Mouse (Mus musculus): ENCODE data around the gene Strada. TPM values are rescaled to one million over a fixed set of nuclear protein-coding genes. Genes with fewer than 3 reads are reported as not detected.
A peak's percentile ranks its signal among the peaks of the same experiment; 100 is the strongest.
"Not testable (repeated sequence)": the region's sequence is repeated elsewhere in the genome, so short reads cannot be mapped to it uniquely, and the experiment has no call there.

Strada gene
- polyA plus RNA-seq, 1 experiment from 2014 or later: 32.2 TPM

GRCm38 (mm10) chr11:106199997-106200396 lies 2.0 kb downstream of the Strada start:
- not testable (repeated sequence) for H3K9ac ChIP-seq (replicated peaks); H3K4me1 ChIP-seq; H3K27me3 ChIP-seq; H3K9me3 ChIP-seq; ATAC-seq (replicated peaks); H3K4me3 ChIP-seq; H3K27ac ChIP-seq (replicated peaks); H3K4me2 ChIP-seq (replicated peaks)
- peaks cover 76% of the 10 kb centered on the region for H3K36me3 ChIP-seq
- WGBS: 97% methylated on average over 7 of the region's 7 CpGs

GRCm38 (mm10) chr11:106198277-106198676 lies 3.7 kb downstream of the Strada start:
- H3K9ac ChIP-seq (replicated peaks): no peak overlapping the region
- H3K27me3 ChIP-seq: no peaks in the 10 kb centered on the region
- H3K27ac ChIP-seq (replicated peaks): no peak overlapping the region
- WGBS: 92% methylated on average over 4 of the region's 4 CpGs
- no peaks in the 10 kb centered on the region for H3K9me3 ChIP-seq
- no peak for ATAC-seq (replicated peaks)
- H3K4me1 ChIP-seq: peaks cover 4% of the 10 kb centered on the region
- peaks cover 61% of the 10 kb centered on the region for H3K36me3 ChIP-seq
- H3K4me2 ChIP-seq (replicated peaks): no peak overlapping the region
- no peak overlapping the region for H3K4me3 ChIP-seq

- Histone ChIP-seq H3K9ac (replicated peaks) (no peak overlapping the region), H3K4me2 (replicated peaks) (no peak overlapping the region), H3K4me3 (no peak overlapping the region), H3K9me3 (no peaks in the 10 kb centered on the region), H3K4me1 (peaks cover 13% of the 10 kb centered on the region), H3K36me3 (peaks cover 34% of the 10 kb centered on the region), H3K27ac (replicated peaks) (no peak overlapping the region), H3K27me3 (no peaks in the 10 kb centered on the region)
- no peak for ATAC-seq (replicated peaks)
Observed at GRCm38 (mm10) chr11:106195341-106195740, 6.6 kb downstream of the Strada start.

- WGBS: 93% methylated on average over 7 of the region's 7 CpGs
- Histone ChIP-seq H3K27me3 (no peaks in the 10 kb centered on the region), H3K4me1 (peaks cover 13% of the 10 kb centered on the region), H3K4me2 (replicated peaks) (no peak overlapping the region), H3K36me3 (peaks cover 30% of the 10 kb centered on the region), H3K9ac (replicated peaks) (no peak overlapping the region), H3K9me3 (no peaks in the 10 kb centered on the region), H3K4me3 (no peak overlapping the region), H3K27ac (replicated peaks) (no peak overlapping the region)
- no peak for ATAC-seq (replicated peaks)
Observed at GRCm38 (mm10) chr11:106194891-106195290, 7.1 kb downstream of the Strada start.

- H3K4me3 ChIP-seq: peak overlapping the region; percentile 79
- H3K27ac ChIP-seq (replicated peaks): peak overlapping the region; percentile 89
- peak overlapping the region; percentile 57 for H3K4me2 ChIP-seq (replicated peaks)
- H3K4me1 ChIP-seq: peaks cover 13% of the 10 kb centered on the region
- H3K9ac ChIP-seq (replicated peaks): peak overlapping the region; percentile 66
- ATAC-seq (replicated peaks): no peak
- no peaks in the 10 kb centered on the region for H3K9me3 ChIP-seq
- H3K27me3 ChIP-seq: no peaks in the 10 kb centered on the region
- WGBS: 45% methylated on average over 3 of the region's 3 CpGs
- H3K36me3 ChIP-seq: peaks cover 28% of the 10 kb centered on the region
Observed at GRCm38 (mm10) chr11:106194155-106194541, 7.8 kb downstream of the Strada start.

- peak overlapping the region; percentile 66 for H3K4me2 ChIP-seq (replicated peaks)
- WGBS: under 1% methylated on average over 44 of the region's 44 CpGs
- peak; percentile 97 for ATAC-seq (replicated peaks)
- no peaks in the 10 kb centered on the region for H3K9me3 ChIP-seq
- H3K4me1 ChIP-seq: peaks cover 13% of the 10 kb centered on the region
- H3K4me3 ChIP-seq: peak overlapping the region; percentile 79
- no peaks in the 10 kb centered on the region for H3K27me3 ChIP-seq
- peaks cover 23% of the 10 kb centered on the region for H3K36me3 ChIP-seq
- H3K27ac ChIP-seq (replicated peaks): peak overlapping the region; percentile 89
- H3K9ac ChIP-seq (replicated peaks): peak overlapping the region; percentile 84
Observed at GRCm38 (mm10) chr11:106193371-106194154, 8.4 kb downstream of the Strada start.

GRCm38 (mm10) chr11:106192657-106193370 lies 9.2 kb downstream of the Strada start:
- Histone ChIP-seq H3K27ac (replicated peaks) (peak overlapping the region; percentile 89), H3K4me1 (peaks cover 13% of the 10 kb centered on the region), H3K4me3 (peak overlapping the region; percentile 79), H3K9ac (replicated peaks) (peak overlapping the region; percentile 84), H3K9me3 (no peaks in the 10 kb centered on the region), H3K36me3 (peaks cover 16% of the 10 kb centered on the region), H3K4me2 (replicated peaks) (peak overlapping the region; percentile 66), H3K27me3 (no peaks in the 10 kb centered on the region)
- ATAC-seq (replicated peaks): peak; percentile 36; the same call in 1 of the 2 replicates
- WGBS: 9% methylated on average over 19 of the region's 19 CpGs

- peak overlapping the region; percentile 66; the same call in 1 of the 2 replicates for H3K4me2 ChIP-seq (replicated peaks)
- 89% methylated on average over 5 of the region's 5 CpGs for WGBS
- no peak for ATAC-seq (replicated peaks)
- no peaks in the 10 kb centered on the region for H3K27me3 ChIP-seq
- H3K27ac ChIP-seq (replicated peaks): no peak overlapping the region
- H3K9me3 ChIP-seq: no peaks in the 10 kb centered on the region
- H3K4me1 ChIP-seq: peaks cover 13% of the 10 kb centered on the region
- no peak overlapping the region for H3K9ac ChIP-seq (replicated peaks)
- H3K36me3 ChIP-seq: peaks cover 10% of the 10 kb centered on the region; the same call in 1 of the 2 replicates
- peak overlapping the region; percentile 79 for H3K4me3 ChIP-seq
Observed at GRCm38 (mm10) chr11:106192241-106192640, 9.7 kb downstream of the Strada start.

- Histone ChIP-seq H3K36me3 (peaks cover 5% of the 10 kb centered on the region; the same call in 1 of the 2 replicates), H3K9ac (replicated peaks) (no peak overlapping the region), H3K4me1 (peaks cover 13% of the 10 kb centered on the region), H3K4me2 (replicated peaks) (no peak overlapping the region), H3K4me3 (no peak overlapping the region), H3K27me3 (no peaks in the 10 kb centered on the region), H3K9me3 (no peaks in the 10 kb centered on the region), H3K27ac (replicated peaks) (no peak overlapping the region)
- WGBS: 97% methylated on average over 3 of the region's 3 CpGs
- ATAC-seq (replicated peaks): no peak
Observed at GRCm38 (mm10) chr11:106191716-106192115, 10.3 kb downstream of the Strada start.

GRCm38 (mm10) chr11:106187326-106187725 lies 14.6 kb downstream of the Strada start:
- Histone ChIP-seq H3K36me3 (peaks cover 15% of the 10 kb centered on the region), H3K4me3 (no peak overlapping the region), H3K27ac (replicated peaks) (no peak overlapping the region), H3K27me3 (no peaks in the 10 kb centered on the region), H3K9me3 (no peaks in the 10 kb centered on the region), H3K4me2 (replicated peaks) (no peak overlapping the region), H3K9ac (replicated peaks) (no peak overlapping the region), H3K4me1 (peaks cover 3% of the 10 kb centered on the region)
- ATAC-seq (replicated peaks): no peak
- 94% methylated on average over 4 of the region's 4 CpGs for WGBS

GRCm38 (mm10) chr11:106180449-106180801 lies 21.5 kb downstream of the Strada start:
- Histone ChIP-seq H3K9me3 (no peaks in the 10 kb centered on the region), H3K9ac (replicated peaks) (no peak overlapping the region), H3K4me3 (no peak overlapping the region), H3K4me1 (no peaks in the 10 kb centered on the region), H3K27me3 (no peaks in the 10 kb centered on the region), H3K27ac (replicated peaks) (no peak overlapping the region), H3K4me2 (replicated peaks) (no peak overlapping the region), H3K36me3 (peaks cover 14% of the 10 kb centered on the region)
- 93% methylated on average over 2 of the region's 2 CpGs for WGBS
- ATAC-seq (replicated peaks): no peak

GRCm38 (mm10) chr11:106179711-106180448 lies 22.1 kb downstream of the Strada start:
- Histone ChIP-seq H3K9ac (replicated peaks) (no peak overlapping the region), H3K27ac (replicated peaks) (no peak overlapping the region), H3K4me3 (no peak overlapping the region), H3K4me1 (no peaks in the 10 kb centered on the region), H3K9me3 (no peaks in the 10 kb centered on the region), H3K27me3 (no peaks in the 10 kb centered on the region), H3K4me2 (replicated peaks) (no peak overlapping the region), H3K36me3 (peaks cover 9% of the 10 kb centered on the region; the same call in 1 of the 2 replicates)
- ATAC-seq (replicated peaks): no peak
- 81% methylated on average over 7 of the region's 7 CpGs for WGBS
